8 mouse cellular contexts compared by ENCODE assay signal in the genomic region with DNA sequence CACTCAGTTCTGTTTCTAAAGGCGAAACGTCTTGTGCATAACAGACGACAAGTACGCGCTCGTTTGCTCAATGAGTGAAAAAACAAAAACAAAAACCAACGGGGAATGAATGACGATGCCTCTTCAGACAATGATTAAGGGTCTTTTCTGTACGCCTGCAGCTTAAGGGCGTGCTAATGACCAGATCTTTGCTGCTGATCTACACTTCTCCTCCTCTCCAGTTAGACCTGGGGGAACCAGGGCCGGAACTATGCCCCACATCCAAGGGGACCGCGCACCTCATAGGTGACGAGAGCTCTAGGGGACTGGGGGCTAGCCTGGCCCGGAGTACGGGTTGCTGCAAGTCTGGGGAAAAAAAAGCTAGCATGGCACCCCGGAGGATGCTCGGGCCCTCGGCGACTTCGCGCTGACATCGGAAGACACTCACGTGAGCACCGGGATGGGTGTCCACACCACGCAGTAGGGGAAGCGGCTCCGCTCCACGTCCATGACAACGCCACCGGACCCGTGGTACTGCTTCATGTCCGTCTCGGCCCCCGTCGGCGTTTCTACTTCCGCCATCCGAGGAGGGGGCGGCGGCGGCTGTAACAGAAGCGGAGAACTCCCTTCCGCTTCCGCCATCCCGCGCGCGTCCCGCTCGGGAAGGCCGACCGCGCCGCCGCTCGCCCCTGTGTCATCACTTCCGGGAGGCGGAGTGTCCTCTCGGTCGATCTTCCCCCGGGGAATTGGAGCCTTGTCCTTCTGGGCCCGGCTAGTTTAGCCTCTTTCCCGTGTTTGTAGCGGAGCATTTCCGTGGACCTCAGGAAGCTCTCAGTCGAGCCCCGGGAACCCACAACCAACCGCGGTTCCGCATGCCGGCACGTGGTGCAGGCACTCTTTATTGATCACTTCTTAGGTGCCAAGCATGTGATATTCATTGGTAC. TPM values are rescaled to one million over a fixed set of nuclear protein-coding genes. Genes with fewer than 3 reads are reported as not detected.
A peak's percentile ranks its signal among the peaks of the same experiment; 100 is the strongest.
DNase-seq lines count a peak whose midpoint lies in the region; ATAC-seq lines count a peak whose summit lies in the region.

A gene (minus strand): TSS at position 689 of the 923 bp plus-strand sequence.

- peak; percentile 97 for DNase-seq in adipocyte (ENCODE audit: low spot score)
- DNase-seq in embryo, embryonic 10 days (ENCODE audit: low spot score) = peak; percentile 96
- DNase-seq in gastrocnemius, postnatal 14 days = peak; percentile 95
- peak; percentile 93 to 96 for DNase-seq in left cerebral cortex, postnatal 10 days (ENCODE audit: extremely low spot score in 1 of 2, low spot score in 2 of 2)
- peak; percentile 97 for DNase-seq in right cerebral cortex, postnatal 25 days
- peak; percentile 90 to 95 for DNase-seq in urinary bladder, postnatal 4 days (ENCODE audit: low spot score in 2 of 2)

- ATAC-seq in inflammation-experienced regulatory T-cells, adult 6 months = peak; percentile 84
- ATAC-seq in megakaryocyte-erythroid progenitor cell, adult 5-6 weeks (replicated peaks; ENCODE audit: low FRiP score, low TSS enrichment, poor library complexity, severe bottlenecking) = peak; percentile 95

- intact Hi-C loops in gastrocnemius, postnatal 14 days (cut with DNase I; ENCODE audit: low total_unique reads) = no loop called here
- intact Hi-C loops in left cerebral cortex, postnatal 10 days (cut with DNase I) = no loop called here

RNA-seq across cellular contexts. Expression of the gene that starts here (rescaled TPM):
- total RNA-seq in gastrocnemius, postnatal 14 days (2021) = 10 to 100 TPM; 21.1 to 22.6 TPM
- 10 to 100 TPM; 69.3 to 98.0 (median 86.0) TPM for polyA plus RNA-seq in inflammation-experienced regulatory T-cells, adult 6 months (2017; shearing (Covaris generic))
- 10 to 100 TPM; 82.1 to 82.4 TPM for total RNA-seq in left cerebral cortex, postnatal 10 days (2021)
- total RNA-seq in megakaryocyte-erythroid progenitor cell, adult 5-6 weeks (2014; fragmentation: Nextera tagmentation) = 38.1 and 66.4 TPM in 2 replicates
- total RNA-seq in megakaryocyte-erythroid progenitor cell, adult 5-6 weeks (2017) = 18.2 and 19.2 TPM in 2 replicates

Comparison
In these comparisons a context has a peak if more than half of its experiments do, and no peak if none do; other contexts are left out.
1. Peak in every context shown above with its lines: DNase-seq and ATAC-seq.